Mouse (Mus musculus): ENCODE measurements around the gene Fen1.

Fen1 gene

GRCm38 (mm10) chr19:10149189-10149588 lies 54.8 kb downstream of the Fen1 start:
- in situ Hi-C loops (cut with MboI; ENCODE audit: low sequenced_read_pairs): no loop called here

Measured in CH12F3 (cell line).